Mouse (Mus musculus) stomach, embryonic 16.5 days (tissue): ENCODE measurements around the gene Acot8. TPM values are rescaled to one million over a fixed set of nuclear protein-coding genes. Genes with fewer than 3 reads are reported as not detected.
A peak's percentile ranks its signal among the peaks of the same experiment; 100 is the strongest.
"Not testable (repeated sequence)": the region's sequence is repeated elsewhere in the genome, so short reads cannot be mapped to it uniquely, and the experiment has no call there.

Experiments used
- ATAC-seq: fragments of 200-750 bp; cut with Nextera tagmentation; 2 replicates; pipeline ENCODE4 v1.8.0; 2017; ENCODE audit warnings: moderate number of reproducible peaks, moderate TSS enrichment; ENCODE audit not compliant: insufficient read depth, low FRiP score
- H3K27ac ChIP-seq: fragments of 300-500 bp; sonication (generic); 2 replicates; pipeline ENCODE4 v1.5.1; 2014; ENCODE audit warnings: low read length
- H3K27me3 ChIP-seq: fragments of 300-500 bp; sonication (generic); 2 replicates; pipeline ENCODE4 v1.6.1; 2014; ENCODE audit warnings: low read length, control low read depth, mixed read lengths; ENCODE audit not compliant: control insufficient read depth, insufficient read depth
- H3K36me3 ChIP-seq: fragments of 300-500 bp; sonication (generic); 2 replicates; pipeline ENCODE4 v1.6.1; 2014; ENCODE audit warnings: low read length; ENCODE audit not compliant: control insufficient read depth, insufficient read depth
- H3K4me1 ChIP-seq: fragments of 300-500 bp; sonication (generic); 2 replicates; pipeline ENCODE4 v1.6.1; 2014; ENCODE audit warnings: low read length, control low read depth, mixed read lengths; ENCODE audit not compliant: control insufficient read depth, insufficient read depth
- H3K4me2 ChIP-seq: fragments of 300-500 bp; sonication (generic); 2 replicates; pipeline ENCODE4 v1.6.1; 2014; ENCODE audit warnings: low read depth, low read length, mixed read lengths
- H3K4me3 ChIP-seq: fragments of 300-500 bp; sonication (generic); replicated peaks from 2 replicates; pipeline ENCODE4 v1.5.1; 2014; ENCODE audit warnings: mild to moderate bottlenecking, low read length
- H3K9ac ChIP-seq: fragments of 300-500 bp; sonication (generic); 2 replicates; pipeline ENCODE4 v1.6.1; 2014; ENCODE audit warnings: low read length
- H3K9me3 ChIP-seq: fragments of 300-500 bp; sonication (generic); replicated peaks from 2 replicates; pipeline ENCODE4 v1.6.1; 2016; ENCODE audit warnings: low read length, control low read depth; ENCODE audit not compliant: control insufficient read depth
- WGBS: fragments of 180-500 bp; shearing (Covaris S2); extraction: QIAGEN DNeasy Blood & Tissue Kit; methylation state at CpG from one replicate; pipeline ENCODE4 v1.1.7; 2014; 5-methylcytosine and 5-hydroxymethylcytosine counted together
- polyA plus RNA-seq: library from polyadenylated mRNA; unstranded; fragments of >200 nt; fragmentation: Nextera tagmentation; extraction: Ambion mirVana; gene quantifications from 2 replicates; pipeline ENCODE4 v1.2.1, GENCODE M21; 2015

The Acot8 gene
- polyA plus RNA-seq, 1 experiment from 2014 or later: 23.8 TPM

DNA sequence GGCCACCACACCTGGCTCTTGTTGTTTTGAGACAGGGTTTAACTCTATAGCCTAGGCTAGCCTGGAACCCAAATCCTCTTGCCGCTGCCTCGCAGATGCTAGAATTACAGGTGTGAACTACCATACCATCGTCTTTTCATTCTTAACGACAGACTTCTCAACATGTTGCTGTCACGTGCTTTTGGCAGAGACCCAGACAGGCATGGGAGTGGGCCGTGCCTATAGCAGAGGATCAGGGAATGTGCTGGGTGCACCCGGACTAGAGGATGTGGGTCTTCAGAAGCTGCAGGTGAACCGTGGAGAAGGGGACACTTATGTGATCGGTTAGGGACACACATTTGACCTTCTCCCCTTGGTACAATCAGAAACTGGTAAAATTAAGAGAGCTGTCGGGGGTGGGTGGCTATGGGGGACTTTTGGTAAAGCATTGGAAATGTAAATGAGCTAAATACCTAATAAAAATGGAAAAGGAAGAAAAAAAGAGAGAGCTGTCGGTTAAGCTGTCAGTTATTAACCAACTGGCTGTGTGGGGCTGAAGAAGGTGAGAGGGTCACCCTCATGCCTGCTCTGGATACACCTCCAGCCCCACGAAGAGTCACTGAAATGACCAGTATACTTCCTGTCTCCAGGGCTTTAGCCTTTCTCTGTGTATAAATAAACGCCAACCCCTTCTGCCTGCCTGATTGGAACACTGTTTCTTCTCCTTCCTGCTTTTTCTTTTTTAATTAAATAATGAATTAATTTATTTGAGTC lies 4.3 kb downstream of the Acot8 start:
- Histone ChIP-seq H3K9me3 (no peaks in the 10 kb centered on the region), H3K27ac (no peak overlapping the region), H3K27me3 (no peaks in the 10 kb centered on the region), H3K36me3 (0 out of 2 replicates have a peak, but pooled peaks cover 4% of the 10 kb centered on the region), H3K4me1 (peaks cover 9% of the 10 kb centered on the region), H3K9ac (no peak overlapping the region), H3K4me2 (no peak overlapping the region), H3K4me3 (no peak overlapping the region)
- no peak for ATAC-seq
- WGBS: 90% methylated on average over 13 of the region's 13 CpGs

DNA sequence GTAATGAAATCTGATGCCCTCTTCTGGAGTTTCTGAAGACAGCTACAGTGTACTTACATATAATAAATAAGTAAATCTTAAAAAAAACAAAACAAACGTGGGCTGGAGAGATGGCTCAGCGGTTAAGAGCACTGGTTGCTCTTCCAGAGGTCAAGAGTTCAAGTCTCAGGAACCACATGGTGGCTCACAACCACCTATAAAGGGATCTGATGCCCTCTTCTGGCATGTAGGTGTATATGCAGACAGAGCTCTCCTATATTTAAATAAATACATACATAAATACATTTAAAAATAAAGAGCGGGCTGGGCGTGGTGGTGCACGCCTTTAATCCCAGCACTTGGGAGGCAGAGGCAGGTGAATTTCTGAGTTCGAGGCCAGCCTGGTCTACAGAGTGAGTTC lies 6.1 kb downstream of the Acot8 start:
- ATAC-seq, H3K27ac ChIP-seq, H3K9me3 ChIP-seq, H3K4me1 ChIP-seq, H3K27me3 ChIP-seq, H3K36me3 ChIP-seq, H3K4me3 ChIP-seq, H3K4me2 ChIP-seq, H3K9ac ChIP-seq: not testable (repeated sequence)
- 79% methylated on average over 6 of the region's 6 CpGs for WGBS

DNA sequence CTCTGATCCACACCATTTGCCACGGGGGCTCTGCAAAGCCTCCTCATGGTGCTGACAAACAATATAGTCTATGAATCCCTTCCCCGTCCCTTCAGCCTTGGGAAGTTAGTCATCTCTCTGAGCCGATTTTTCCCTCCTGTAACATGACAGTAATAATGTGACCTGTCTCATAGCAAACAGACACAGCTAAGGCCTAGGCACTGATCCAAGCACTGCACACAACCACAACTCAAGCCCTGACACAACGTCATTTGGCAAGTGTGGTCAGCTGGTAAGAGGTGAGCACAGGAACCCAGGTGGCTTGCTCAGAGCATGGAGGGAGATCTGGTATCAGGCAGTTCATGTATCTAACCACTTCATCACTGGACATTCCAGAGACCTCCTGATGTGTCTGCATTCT lies 8.8 kb downstream of the Acot8 start:
- 74% methylated on average over 4 of the region's 4 CpGs for WGBS
- Histone ChIP-seq H3K36me3 (peaks cover 16% of the 10 kb centered on the region; the same call in 1 of the 2 replicates), H3K9me3 (no peaks in the 10 kb centered on the region), H3K27ac (no peak overlapping the region), H3K27me3 (no peaks in the 10 kb centered on the region), H3K4me1 (no peaks in the 10 kb centered on the region), H3K4me3 (no peak overlapping the region), H3K9ac (no peak overlapping the region), H3K4me2 (no peak overlapping the region)
- ATAC-seq: no peak

DNA sequence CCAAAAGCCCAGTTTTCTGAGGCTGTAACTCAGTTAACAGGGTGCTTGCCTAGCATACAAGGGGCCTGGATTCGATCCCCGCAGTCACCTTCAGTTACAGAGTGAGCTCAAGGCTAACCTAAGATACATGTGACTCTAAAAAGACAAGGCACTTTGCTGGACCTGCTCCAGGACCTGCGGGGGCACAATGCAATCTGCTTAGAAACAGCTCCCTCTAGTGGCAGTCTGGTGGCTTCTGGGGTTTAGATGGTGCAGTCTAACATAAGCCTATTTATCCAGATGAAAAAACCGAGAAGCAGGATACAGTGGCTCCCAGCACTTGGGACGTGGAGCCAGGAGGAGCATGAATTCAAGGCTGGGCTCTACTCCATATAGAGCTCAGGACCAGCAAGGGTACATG lies 10.4 kb downstream of the Acot8 start:
- ATAC-seq: 0 out of 2 replicates have a peak, but pooled peaks have one; percentile 26
- Histone ChIP-seq H3K4me3 (no peak overlapping the region), H3K4me1 (no peaks in the 10 kb centered on the region), H3K36me3 (peaks cover 16% of the 10 kb centered on the region; the same call in 1 of the 2 replicates), H3K27ac (no peak overlapping the region), H3K27me3 (no peaks in the 10 kb centered on the region), H3K9me3 (no peaks in the 10 kb centered on the region), H3K9ac (no peak overlapping the region), H3K4me2 (no peak overlapping the region)
- 33% methylated on average over 5 of the region's 5 CpGs for WGBS

DNA sequence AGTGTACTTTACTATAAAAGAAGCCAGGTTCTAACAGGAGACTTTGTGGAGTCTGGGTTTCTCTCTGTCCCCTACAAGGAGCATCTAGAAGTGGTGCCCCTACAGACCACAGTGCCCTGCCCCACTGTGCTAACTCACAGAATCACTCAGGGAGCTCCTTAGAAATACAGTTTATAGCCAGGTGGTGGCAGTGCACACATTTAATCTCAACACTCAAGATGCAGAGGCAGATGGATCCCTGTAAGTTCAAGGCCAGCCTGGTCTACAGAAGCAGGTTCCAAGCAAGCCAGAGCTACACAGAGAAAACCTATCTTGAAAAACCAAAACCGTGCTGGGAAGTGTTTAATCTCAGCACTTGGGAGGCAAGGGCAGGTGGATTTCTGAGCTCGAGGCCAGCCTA lies 10.9 kb downstream of the Acot8 start:
- no peak overlapping the region for H3K27ac ChIP-seq
- H3K4me3 ChIP-seq: no peak overlapping the region
- peaks cover 16% of the 10 kb centered on the region; the same call in 1 of the 2 replicates for H3K36me3 ChIP-seq
- no peaks in the 10 kb centered on the region for H3K9me3 ChIP-seq
- 89% methylated on average over 2 of the region's 2 CpGs for WGBS
- H3K27me3 ChIP-seq: no peaks in the 10 kb centered on the region
- H3K9ac ChIP-seq: no peak overlapping the region
- H3K4me1 ChIP-seq: no peaks in the 10 kb centered on the region
- ATAC-seq: no peak
- H3K4me2 ChIP-seq: no peak overlapping the region

DNA sequence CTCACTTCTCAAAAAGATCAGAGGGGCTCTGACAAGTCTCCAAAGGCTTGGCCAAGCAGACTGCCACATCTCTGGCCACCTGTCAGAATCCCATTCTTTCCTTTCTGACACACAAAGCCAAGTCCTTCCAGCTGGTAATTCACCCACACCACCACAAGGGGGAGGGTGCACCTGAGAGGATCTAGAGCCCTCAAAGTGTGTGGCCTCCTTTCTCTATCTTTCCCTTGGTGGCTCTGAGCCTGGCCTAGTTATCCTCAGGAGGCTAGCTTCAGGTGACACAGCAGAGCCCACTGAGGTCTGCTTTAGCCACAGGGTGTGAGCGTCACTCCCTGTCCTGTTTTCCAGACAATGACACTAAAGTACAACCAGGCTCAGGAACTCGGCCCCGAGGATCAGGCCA lies 11.4 kb downstream of the Acot8 start:
- Histone ChIP-seq H3K4me3 (no peak overlapping the region), H3K27ac (no peak overlapping the region), H3K9me3 (no peaks in the 10 kb centered on the region), H3K9ac (no peak overlapping the region), H3K27me3 (no peaks in the 10 kb centered on the region), H3K4me2 (no peak overlapping the region), H3K4me1 (peaks cover 2% of the 10 kb centered on the region; the same call in 1 of the 2 replicates), H3K36me3 (peaks cover 16% of the 10 kb centered on the region; the same call in 1 of the 2 replicates)
- WGBS: 76% methylated on average over 3 of the region's 3 CpGs
- ATAC-seq: no peak

DNA sequence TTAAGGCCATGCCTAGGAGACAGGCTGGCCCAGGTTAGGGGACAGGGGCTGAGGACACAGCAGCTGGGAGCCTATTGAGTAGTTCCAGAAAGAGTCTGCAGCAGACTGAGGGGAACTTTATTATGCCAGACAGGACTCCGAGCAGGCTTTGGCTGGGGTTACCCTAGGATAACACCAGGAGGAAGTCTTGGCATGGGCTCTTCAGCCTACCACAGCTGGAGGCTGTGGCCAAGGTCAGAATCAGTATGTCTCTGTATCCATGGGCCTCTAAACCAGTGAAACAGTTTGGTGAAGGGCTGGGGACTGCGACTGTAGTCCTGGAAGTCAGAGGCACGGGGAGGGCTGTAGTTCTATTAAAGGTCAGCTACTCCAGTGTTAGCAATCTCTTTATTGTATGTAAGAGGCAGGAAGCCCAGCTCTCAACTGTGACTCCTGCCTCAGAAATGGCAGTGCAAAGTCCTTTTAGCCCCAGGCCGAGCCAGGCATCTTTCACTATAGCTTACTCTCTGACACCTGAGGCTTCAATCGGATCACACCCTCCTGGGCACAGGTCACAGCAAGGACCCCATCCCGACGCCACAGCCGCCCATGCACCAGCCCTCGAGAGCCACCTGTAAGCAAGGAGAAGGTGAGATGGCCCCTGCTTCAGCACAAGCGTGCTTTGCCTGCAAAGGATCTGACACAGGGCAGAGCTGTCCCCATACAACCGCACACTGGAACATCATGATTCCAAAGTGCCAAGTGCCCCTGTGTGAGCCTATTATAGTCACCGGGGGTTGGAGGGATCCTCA lies 12.1 kb downstream of the Acot8 start:
- no peak overlapping the region for H3K4me3 ChIP-seq
- H3K4me2 ChIP-seq: no peak overlapping the region
- WGBS: 92% methylated on average over 12 of the region's 12 CpGs
- no peaks in the 10 kb centered on the region for H3K9me3 ChIP-seq
- no peaks in the 10 kb centered on the region for H3K27me3 ChIP-seq
- H3K27ac ChIP-seq: no peak overlapping the region
- H3K4me1 ChIP-seq: peaks cover 4% of the 10 kb centered on the region; the same call in 1 of the 2 replicates
- H3K36me3 ChIP-seq: peaks cover 11% of the 10 kb centered on the region; the same call in 1 of the 2 replicates
- no peak for ATAC-seq
- no peak overlapping the region for H3K9ac ChIP-seq

DNA sequence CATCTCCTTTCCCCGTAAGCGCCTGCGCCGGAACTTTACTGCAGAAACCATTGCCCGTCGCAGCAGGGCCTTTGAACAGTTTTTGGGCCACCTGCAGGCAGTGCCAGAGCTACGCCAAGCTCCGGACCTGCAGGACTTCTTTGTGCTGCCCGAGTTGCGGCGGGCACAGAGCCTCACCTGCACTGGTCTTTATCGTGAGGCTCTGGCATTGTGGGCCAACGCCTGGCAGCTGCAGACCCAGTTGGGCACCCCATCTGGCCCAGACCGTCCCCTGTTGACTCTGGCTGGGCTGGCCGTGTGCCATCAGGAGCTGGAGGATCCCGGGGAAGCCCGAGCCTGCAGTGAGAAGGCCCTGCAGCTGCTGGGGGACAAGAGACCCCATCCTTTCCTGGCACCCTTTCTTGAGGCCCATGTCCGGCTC lies 12.8 kb downstream of the Acot8 start:
- no peaks in the 10 kb centered on the region for H3K27me3 ChIP-seq
- H3K36me3 ChIP-seq: peaks cover 11% of the 10 kb centered on the region; the same call in 1 of the 2 replicates
- H3K9me3 ChIP-seq: no peaks in the 10 kb centered on the region
- no peak overlapping the region for H3K9ac ChIP-seq
- H3K4me1 ChIP-seq: peaks cover 9% of the 10 kb centered on the region
- no peak overlapping the region for H3K4me2 ChIP-seq
- ATAC-seq: no peak
- 91% methylated on average over 18 of the region's 18 CpGs for WGBS
- no peak overlapping the region for H3K4me3 ChIP-seq
- no peak overlapping the region for H3K27ac ChIP-seq

DNA sequence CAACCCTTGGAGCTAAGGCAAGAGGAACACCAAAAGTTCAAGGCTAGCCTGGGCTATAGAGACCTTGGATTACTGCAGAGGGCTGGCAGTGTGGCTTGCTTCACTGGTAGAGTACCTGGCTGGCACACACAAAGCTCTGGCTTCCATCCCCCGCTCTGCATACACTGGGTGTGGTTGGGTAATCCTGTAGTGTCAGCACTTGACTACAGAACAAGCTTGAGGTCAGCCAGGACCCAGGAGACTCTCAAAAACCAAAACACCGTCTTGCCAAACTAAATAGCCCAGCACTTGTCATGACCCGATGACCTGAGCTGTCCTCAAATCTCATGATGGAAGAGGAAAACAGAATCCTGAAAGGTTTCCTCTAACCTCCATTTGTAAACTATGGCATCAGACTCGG lies 14.2 kb downstream of the Acot8 start:
- peaks cover 11% of the 10 kb centered on the region; the same call in 1 of the 2 replicates for H3K36me3 ChIP-seq

More for the DNA sequence above, 14.2 kb downstream of the Acot8 start:
- no peak overlapping the region for H3K4me3 ChIP-seq
- H3K9ac ChIP-seq: no peak overlapping the region
- ATAC-seq: no peak
- H3K4me1 ChIP-seq: peaks cover 12% of the 10 kb centered on the region
- no peaks in the 10 kb centered on the region for H3K27me3 ChIP-seq
- H3K27ac ChIP-seq: no peak overlapping the region
- WGBS: 57% methylated on average over 4 of the region's 4 CpGs
- no peaks in the 10 kb centered on the region for H3K9me3 ChIP-seq
- H3K4me2 ChIP-seq: no peak overlapping the region
